Mouse (Mus musculus) left cerebral cortex, adult 2 months (tissue): ENCODE data around the gene 6430531B16Rik. TPM values are rescaled to one million over a fixed set of nuclear protein-coding genes. Genes with fewer than 3 reads are reported as not detected.
A peak's percentile ranks its signal among the peaks of the same experiment; 100 is the strongest.

ENCODE experiments used
- DNase-seq, 2 experiments: peaks; one replicate each; pipeline ENCODE4 v3.0.0; 2021 to 2022; ENCODE audit warnings: low spot score in 2 of 2, mixed read lengths in 1 of 2; ENCODE audit errors: extremely low spot score in 1 of 2
- H3K27ac ChIP-seq: fragments of 200-600 bp; 2 replicates; pipeline ENCODE4 v1.8.1; 2022
- H3K4me3 ChIP-seq: fragments of 200-600 bp; 2 replicates; pipeline ENCODE4 v1.8.1; 2022
- CTCF ChIP-seq: fragments of 200-600 bp; IDR thresholded peaks from 2 replicates; pipeline ENCODE4 v1.8.1; 2022; ENCODE audit warnings: antibody characterized with exemption, mild to moderate bottlenecking, moderate library complexity
- intact Hi-C: fragments of 180-260 bp; cut with DNase I; formaldehyde crosslinking; loops from one replicate; pipeline ENCODE4 v1.15.1; 2025
- microRNA-seq, 2 experiments: library from miRNA; unstranded; fragments of <30 nt; microRNA quantifications; one replicate each; pipeline ENCODE4 v1.2.0; 2021
- total RNA-seq, 2 experiments: library from RNA; stranded (reverse); gene quantifications; 2 replicates each; pipeline ENCODE4 v1.2.3; 2021

Gene 6430531B16Rik
- total RNA-seq, 2 experiments from 2014 or later: 1.0 to 2.2 TPM

DNA sequence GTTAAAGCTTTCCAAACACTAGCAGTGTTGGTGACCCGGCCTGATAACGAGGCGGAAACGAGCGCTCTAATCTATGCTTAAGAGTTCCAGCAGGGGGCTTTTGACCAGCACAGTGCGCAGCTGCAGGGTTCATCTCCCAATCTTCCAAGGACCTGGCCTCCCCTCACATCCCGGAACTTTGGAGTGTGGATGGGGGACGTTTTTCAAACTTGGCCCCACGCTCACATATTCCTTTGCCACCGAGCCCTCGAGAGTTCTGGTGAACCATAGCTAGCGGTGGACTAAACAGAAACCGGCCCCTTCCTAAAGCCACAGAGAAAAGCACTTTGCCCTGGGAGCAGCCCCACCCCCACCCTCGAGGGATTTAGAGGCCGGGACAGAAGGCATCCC lies 28.7 kb downstream of the 6430531B16Rik start:
- Histone ChIP-seq H3K27ac (no peak overlapping the region), H3K4me3 (0 out of 2 replicates have a peak overlapping the region, but pooled peaks have one; percentile 20)
- DNase-seq: no peak
- peak; percentile 29 for TF ChIP-seq CTCF
- intact Hi-C loops: no loop called here

DNA sequence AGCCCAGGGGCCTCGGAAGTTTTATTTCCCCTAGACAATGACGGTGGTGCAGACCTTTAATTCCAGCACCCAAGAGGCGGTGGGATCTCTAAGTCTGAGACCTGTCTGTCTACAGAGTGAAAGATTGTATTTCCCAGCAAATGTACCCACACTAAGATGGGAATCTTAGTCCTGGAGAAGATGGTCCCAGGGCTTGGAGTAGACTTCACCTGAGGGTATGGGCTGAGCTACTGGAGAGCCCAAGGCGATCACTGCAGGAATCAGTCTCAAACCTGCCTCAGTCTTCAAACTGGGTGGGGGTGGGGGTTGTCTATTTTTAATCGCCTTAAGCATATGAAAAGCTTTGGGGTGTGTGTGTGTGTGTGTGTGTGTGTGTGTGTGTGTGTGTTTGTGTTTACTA lies 32.5 kb downstream of the 6430531B16Rik start:
- Histone ChIP-seq H3K4me3 (no peak overlapping the region), H3K27ac (no peak overlapping the region)
- intact Hi-C loops: no loop called here
- TF ChIP-seq CTCF: no peak
- no peak for DNase-seq

GRCm38 (mm10) chr7:139945516-139945915 lies 33.0 kb downstream of the 6430531B16Rik start:
- intact Hi-C loops: no loop called here
- no peak overlapping the region for H3K27ac ChIP-seq
- DNase-seq: no peak
- no peak overlapping the region for H3K4me3 ChIP-seq
- no peak for TF ChIP-seq CTCF

GRCm38 (mm10) chr7:139944291-139945240 lies 34.0 kb downstream of the 6430531B16Rik start:
- intact Hi-C loops: no loop called here
- peak overlapping the region; percentile 13; the same call in 1 of the 2 replicates for H3K4me3 ChIP-seq

GRCm38 (mm10) chr7:139943674-139944281 lies 34.8 kb downstream of the 6430531B16Rik start, which contains the start of gene Utf1:
Gene Utf1 (plus strand): TSS chr7:139943789.
- DNase-seq: peak in 1 of 2 experiments; percentile 13

More at GRCm38 (mm10) chr7:139944291-139945240, 34.0 kb downstream of the 6430531B16Rik start:
- TF ChIP-seq CTCF: no peak
- no peak for DNase-seq
- H3K27ac ChIP-seq: no peak overlapping the region

DNA sequence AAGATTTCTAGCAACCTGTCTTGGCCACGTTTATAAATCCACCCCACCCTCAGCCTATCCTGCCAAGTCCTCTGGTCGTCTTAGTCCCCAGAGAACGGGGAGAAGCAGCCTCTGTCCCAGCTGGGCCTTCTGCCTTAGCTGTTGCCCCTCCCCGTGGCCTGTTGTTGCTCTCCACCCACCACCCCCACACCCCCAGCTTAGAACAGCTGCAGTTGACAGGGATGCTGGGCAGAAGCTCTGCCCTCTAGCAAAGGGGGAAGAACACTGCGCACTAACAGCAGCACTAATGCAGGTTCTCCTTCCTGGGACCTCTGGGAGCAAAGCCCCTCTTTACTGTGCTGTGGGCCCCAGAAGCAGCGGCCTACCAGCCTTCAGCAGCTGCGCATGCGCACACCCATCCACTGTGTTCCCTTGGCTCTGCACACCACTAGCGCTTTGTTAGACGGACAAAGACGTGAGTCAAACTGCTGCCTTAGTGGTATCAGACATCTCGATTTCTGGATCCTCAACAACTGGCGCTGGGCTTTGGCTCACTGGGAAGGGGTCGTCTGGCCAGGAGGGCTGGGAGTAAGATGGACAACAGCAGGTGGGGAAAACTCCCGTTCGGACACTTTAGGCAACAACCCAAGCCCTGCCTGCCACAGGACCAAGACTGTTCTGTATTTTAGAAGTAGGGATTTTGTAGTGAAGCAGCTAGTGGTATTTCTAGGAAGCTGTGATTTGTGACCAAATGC lies 37.9 kb downstream of the 6430531B16Rik start:
- no peak for TF ChIP-seq CTCF
- Histone ChIP-seq H3K4me3 (no peak overlapping the region), H3K27ac (no peak overlapping the region)
- no peak for DNase-seq
- intact Hi-C loops: no loop called here

More at GRCm38 (mm10) chr7:139943674-139944281, 34.8 kb downstream of the 6430531B16Rik start, which contains the start of gene Utf1:
- Histone ChIP-seq H3K27ac (no peak within 1 kb of the TSS), H3K4me3 (peak within 1 kb of the TSS; percentile 13; the same call in 1 of the 2 replicates)
- TF ChIP-seq CTCF: no peak
- intact Hi-C loops: no loop called here

- DNase-seq: no peak
- Histone ChIP-seq H3K4me3 (no peak overlapping the region), H3K27ac (no peak overlapping the region)
- no peak for TF ChIP-seq CTCF
- intact Hi-C loops: no loop called here
Observed at GRCm38 (mm10) chr7:139937810-139938209, 40.7 kb downstream of the 6430531B16Rik start.

GRCm38 (mm10) chr7:139937138-139937537 lies 41.4 kb downstream of the 6430531B16Rik start:
- no peak for DNase-seq
- TF ChIP-seq CTCF: no peak
- intact Hi-C loops: no loop called here
- Histone ChIP-seq H3K4me3 (no peak overlapping the region), H3K27ac (no peak overlapping the region)

DNA sequence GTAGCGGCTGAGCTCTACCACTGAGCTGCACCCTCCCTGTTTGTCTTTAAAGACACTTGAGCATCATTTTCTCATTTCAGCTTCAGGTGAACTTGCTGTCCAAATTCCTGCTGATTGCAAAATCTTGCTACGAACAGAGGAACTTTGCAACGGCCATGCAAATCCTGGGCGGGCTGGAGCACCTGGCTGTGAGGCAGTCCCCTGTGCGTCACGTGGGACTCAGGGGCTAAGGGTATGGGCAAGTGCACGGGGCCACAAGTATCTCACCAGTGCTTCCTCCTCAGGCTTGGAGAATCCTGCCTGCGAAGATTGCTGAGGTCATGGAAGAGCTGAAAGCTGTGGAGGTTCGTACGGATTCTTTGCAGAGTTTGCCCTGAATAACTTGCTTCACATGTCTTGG lies 41.9 kb downstream of the 6430531B16Rik start:
- Histone ChIP-seq H3K4me3 (no peak overlapping the region), H3K27ac (no peak overlapping the region)
- intact Hi-C loops: no loop called here
- DNase-seq: no peak
- no peak for TF ChIP-seq CTCF

- peak; percentile 66 for TF ChIP-seq CTCF
- DNase-seq: peak in 1 of 2 experiments; percentile 31
- intact Hi-C loops: no loop called here
Observed at GRCm38 (mm10) chr7:139930732-139931131, 47.8 kb downstream of the 6430531B16Rik start.

More at GRCm38 (mm10) chr7:139930732-139931131, 47.8 kb downstream of the 6430531B16Rik start:
- Histone ChIP-seq H3K4me3 (no peak overlapping the region), H3K27ac (no peak overlapping the region)

Small RNAs within 50 kb of the gene (microRNA-seq; reads per million reads assigned to microRNA genes)
- 0 to 0.49 reads per million in 2 experiments for gene Mir202
- 0.49 to 1.7 reads per million in 2 experiments for gene Mir7062
- gene mmu-mir-7686: 0 reads per million in 2 experiments

Other genes starting within 250 kb of the 6430531B16Rik start
- 10 to 100 TPM; 59.2 to 61.7 TPM for gene Adgra1, start 144.6 kb downstream of the 6430531B16Rik start, total RNA-seq
- gene Kndc1, start 84.1 kb downstream of the 6430531B16Rik start, total RNA-seq: 10 to 100 TPM; 77.7 to 80.4 TPM
- not detected for gene Utf1, start 35.0 kb downstream of the 6430531B16Rik start, total RNA-seq
- gene Adam8, start 13.8 kb upstream of the 6430531B16Rik start, total RNA-seq: 1 to 10 TPM; 3.1 to 3.9 TPM
- 10 to 100 TPM; 25.8 to 26.0 TPM for gene Zfp511, start 57.6 kb upstream of the 6430531B16Rik start, total RNA-seq
- 10 to 100 TPM; 34.4 to 35.0 TPM for gene Tubgcp2, start 57.9 kb upstream of the 6430531B16Rik start, total RNA-seq
- not detected for gene Msx3, start 70.3 kb upstream of the 6430531B16Rik start, total RNA-seq
- gene Caly, start 103.8 kb upstream of the 6430531B16Rik start, total RNA-seq: 100 to 1,000 TPM; 181 to 198 TPM
- not detected for gene Prap1, start 114.6 kb upstream of the 6430531B16Rik start, total RNA-seq
- gene Fuom, start 123.7 kb upstream of the 6430531B16Rik start, total RNA-seq: 10 to 100 TPM; 51.9 to 52.7 TPM
- gene Paox, start 137.0 kb upstream of the 6430531B16Rik start, total RNA-seq: 1 to 10 TPM; 4.1 to 5.5 TPM
- gene Echs1, start 137.7 kb upstream of the 6430531B16Rik start, total RNA-seq: 10 to 100 TPM; 51.6 to 52.6 TPM
- gene Mtg1, start 158.8 kb upstream of the 6430531B16Rik start, total RNA-seq: 10 to 100 TPM; 21.0 to 21.5 TPM
- 100 to 1,000 TPM; 135 to 144 TPM for gene Sprn, start 176.1 kb upstream of the 6430531B16Rik start, total RNA-seq
- not detected for gene Olfr522, start 186.0 kb upstream of the 6430531B16Rik start, total RNA-seq
- under 1 TPM; 0.12 to 0.14 TPM for gene Olfr523, start 194.5 kb upstream of the 6430531B16Rik start, total RNA-seq
- gene Olfr524, start 227.2 kb upstream of the 6430531B16Rik start, total RNA-seq: not detected
- under 1 TPM in 1 of 2 experiments, not detected in 1; 0.14 TPM for gene Cd163l1, start 239.5 kb upstream of the 6430531B16Rik start, total RNA-seq